In genomic region chr7:30589435-30590301, GRCm38 (mm10) we compare ENCODE assay signal across 8 mouse cellular contexts. TPM values are rescaled to one million over a fixed set of nuclear protein-coding genes. Genes with fewer than 3 reads are reported as not detected.
DNase-seq lines count a peak whose midpoint lies in the region; ATAC-seq lines count a peak whose summit lies in the region.

No protein-coding gene starts in this region.

- H3K4me2 ChIP-seq in intestine, embryonic 14.5 days (ENCODE audit: low read length), result peak overlapping the region; percentile 67

- ATAC-seq in intestine, embryonic 14.5 days (replicated peaks; ENCODE audit: low FRiP score, low TSS enrichment, low read depth), result peak; percentile 79
- ATAC-seq in activated CD4-positive, CD25-positive, alpha-beta regulatory T cell, adult 4 months, result no peak

- no peaks in the 10 kb centered on the region for H3K27me3 ChIP-seq in intestine, embryonic 14.5 days (replicated peaks; ENCODE audit: control insufficient read depth, insufficient read depth, low read length)
- H3K27me3 ChIP-seq in midbrain, embryonic 10.5 days (ENCODE audit: low read depth, poor library complexity, severe bottlenecking), result no peaks in the 10 kb centered on the region

- peak overlapping the region; percentile 83 for H3K27ac ChIP-seq in intestine, embryonic 14.5 days (ENCODE audit: low read depth)
- H3K27ac ChIP-seq in midbrain, embryonic 10.5 days (replicated peaks), result peak overlapping the region; percentile 99

- WGBS in intestine, embryonic 14.5 days, result 24% methylated on average over 40 of the region's 40 CpGs
- 32% methylated on average over 40 of the region's 40 CpGs for WGBS in midbrain, embryonic 10.5 days

- H3K4me3 ChIP-seq in intestine, embryonic 14.5 days (ENCODE audit: low read depth, low read length), result peak overlapping the region; percentile 60
- peak overlapping the region; percentile 99 for H3K4me3 ChIP-seq in midbrain, embryonic 10.5 days

- H3K9ac ChIP-seq in intestine, embryonic 14.5 days (ENCODE audit: low read length), result peak overlapping the region; percentile 49

- peak; percentile 91 for DNase-seq in adrenal gland, postnatal 10 days
- peak; percentile 90 for DNase-seq in embryo, embryonic 9.5 days (ENCODE audit: extremely low spot score)
- peak; percentile 76 to 84 for DNase-seq in gastrocnemius, postnatal 36 days
- DNase-seq in intestine, embryonic 14.5 days (ENCODE audit: low spot score), result no peak
- DNase-seq in left cerebral cortex, postnatal 25 days (ENCODE audit: low spot score in 2 of 2), result peak; percentile 77 to 78
- peak; percentile 89 for DNase-seq in midbrain, embryonic 10.5 days (ENCODE audit: low spot score)
- peak; percentile 55 for DNase-seq in skeletal muscle tissue, adult 2 months (ENCODE audit: low read depth, low spot score)

- peaks cover 22% of the 10 kb centered on the region for H3K36me3 ChIP-seq in intestine, embryonic 14.5 days (ENCODE audit: control insufficient read depth, insufficient read depth, low read length)
- peaks cover 22% of the 10 kb centered on the region for H3K36me3 ChIP-seq in midbrain, embryonic 10.5 days

- no peaks in the 10 kb centered on the region for H3K9me3 ChIP-seq in intestine, embryonic 14.5 days (ENCODE audit: control insufficient read depth, low read length)
- no peaks in the 10 kb centered on the region for H3K9me3 ChIP-seq in midbrain, embryonic 10.5 days (replicated peaks)

- peaks cover 14% of the 10 kb centered on the region for H3K4me1 ChIP-seq in intestine, embryonic 14.5 days (replicated peaks; ENCODE audit: control insufficient read depth, insufficient read depth, low read length)
- H3K4me1 ChIP-seq in midbrain, embryonic 10.5 days, result peaks cover 32% of the 10 kb centered on the region

- intact Hi-C loops in gastrocnemius, postnatal 36 days (cut with DNase I), result loop anchor here (1.0 to 5.0 kb wide), 3 partner anchors 21 to 273 kb away; partner anchors contain the start of gene Ffar1
- intact Hi-C loops in left cerebral cortex, postnatal 25 days (cut with DNase I), result loop anchor here (1.0 to 5.0 kb wide), 4 partner anchors 24 to 367 kb away; partner anchors contain the start of genes Ffar3, Tmem147 and Usf2

RNA-seq across cellular contexts. Expression of gene Kmt2b, which starts 1.1 kb away (rescaled TPM):
- 10 to 100 TPM; 34.9 to 48.7 TPM for total RNA-seq in adrenal gland, postnatal 10 days (2021)
- 10 to 100 TPM; 13.4 to 16.0 TPM for total RNA-seq in gastrocnemius, postnatal 36 days (2021)
- polyA plus RNA-seq in intestine, embryonic 14.5 days (2014; fragmentation: Nextera tagmentation; extraction: Ambion mirVana), result 12.8 and 13.0 TPM in 2 replicates
- total RNA-seq in left cerebral cortex, postnatal 25 days (2021), result 10 to 100 TPM; 46.4 to 50.4 TPM
- 7.4 and 10.6 TPM in 2 replicates for polyA plus RNA-seq in midbrain, embryonic 10.5 days (2016; fragmentation: Nextera tagmentation; extraction: Ambion mirVana)
- polyA plus RNA-seq in activated CD4-positive, CD25-positive, alpha-beta regulatory T cell, adult 4 months (2017; shearing (Covaris generic)), result 10 to 100 TPM; 14.9 to 16.9 TPM

RNA-seq across cellular contexts. Expression of gene Zbtb32, which starts 9.0 kb away (rescaled TPM):
- total RNA-seq in adrenal gland, postnatal 10 days (2021), result under 1 TPM; 0.18 to 0.27 TPM
- not detected for total RNA-seq in gastrocnemius, postnatal 36 days (2021)
- polyA plus RNA-seq in intestine, embryonic 14.5 days (2014; fragmentation: Nextera tagmentation; extraction: Ambion mirVana), result 0.81 and 0.83 TPM in 2 replicates
- total RNA-seq in left cerebral cortex, postnatal 25 days (2021), result not detected
- 0.26 and 0.61 TPM in 2 replicates for polyA plus RNA-seq in midbrain, embryonic 10.5 days (2016; fragmentation: Nextera tagmentation; extraction: Ambion mirVana)
- polyA plus RNA-seq in activated CD4-positive, CD25-positive, alpha-beta regulatory T cell, adult 4 months (2017; shearing (Covaris generic)), result 10 to 100 TPM; 15.8 to 19.7 TPM

RNA-seq across cellular contexts. Expression of gene Upk1a, which starts 23.0 kb away (rescaled TPM):
- under 1 TPM; 0.33 to 0.48 TPM for total RNA-seq in adrenal gland, postnatal 10 days (2021)
- total RNA-seq in gastrocnemius, postnatal 36 days (2021), result not detected
- polyA plus RNA-seq in intestine, embryonic 14.5 days (2014; fragmentation: Nextera tagmentation; extraction: Ambion mirVana), result 12.1 and 15.3 TPM in 2 replicates
- total RNA-seq in left cerebral cortex, postnatal 25 days (2021), result under 1 TPM; 0.23 to 0.50 TPM
- 0.44 and 0.79 TPM in 2 replicates for polyA plus RNA-seq in midbrain, embryonic 10.5 days (2016; fragmentation: Nextera tagmentation; extraction: Ambion mirVana)
- 1 to 10 TPM; 2.2 to 3.3 TPM for polyA plus RNA-seq in activated CD4-positive, CD25-positive, alpha-beta regulatory T cell, adult 4 months (2017; shearing (Covaris generic))

RNA-seq across cellular contexts. Expression of gene Igflr1, which starts 24.4 kb away (rescaled TPM):
- 1 to 10 TPM; 2.6 to 4.7 TPM for total RNA-seq in adrenal gland, postnatal 10 days (2021)
- total RNA-seq in gastrocnemius, postnatal 36 days (2021), result under 1 TPM in 1 of 2 experiments, not detected in 1; 0.38 TPM
- 3.3 and 3.5 TPM in 2 replicates for polyA plus RNA-seq in intestine, embryonic 14.5 days (2014; fragmentation: Nextera tagmentation; extraction: Ambion mirVana)
- 1 to 10 TPM; 2.8 to 3.5 TPM for total RNA-seq in left cerebral cortex, postnatal 25 days (2021)
- 4.4 and 7.2 TPM in 2 replicates for polyA plus RNA-seq in midbrain, embryonic 10.5 days (2016; fragmentation: Nextera tagmentation; extraction: Ambion mirVana)
- polyA plus RNA-seq in activated CD4-positive, CD25-positive, alpha-beta regulatory T cell, adult 4 months (2017; shearing (Covaris generic)), result 100 to 1,000 TPM; 162 to 234 TPM

RNA-seq across cellular contexts. Expression of gene Psenen, which starts 26.2 kb away (rescaled TPM):
- 100 to 1,000 TPM; 119 to 128 TPM for total RNA-seq in adrenal gland, postnatal 10 days (2021)
- total RNA-seq in gastrocnemius, postnatal 36 days (2021), result 10 to 100 TPM; 95.1 to 99.1 TPM
- 119 and 125 TPM in 2 replicates for polyA plus RNA-seq in intestine, embryonic 14.5 days (2014; fragmentation: Nextera tagmentation; extraction: Ambion mirVana)
- total RNA-seq in left cerebral cortex, postnatal 25 days (2021), result 10 to 100 TPM; 82.7 to 90.1 TPM
- 131 and 133 TPM in 2 replicates for polyA plus RNA-seq in midbrain, embryonic 10.5 days (2016; fragmentation: Nextera tagmentation; extraction: Ambion mirVana)
- polyA plus RNA-seq in activated CD4-positive, CD25-positive, alpha-beta regulatory T cell, adult 4 months (2017; shearing (Covaris generic)), result 100 to 1,000 TPM; 279 to 335 TPM
